ENCODE assay signal across 9 mouse cellular contexts in genomic region chr12:119981731-119982130, GRCm38 (mm10). TPM values are rescaled to one million over a fixed set of nuclear protein-coding genes. Genes with fewer than 3 reads are reported as not detected.
A peak's percentile ranks its signal among the peaks of the same experiment; 100 is the strongest.
DNase-seq lines count a peak whose midpoint lies in the region; ATAC-seq and TF ChIP-seq lines count a peak whose summit lies in the region.
"Had no signal": no experiment of that assay in that cellular context is flagged by ENCODE, and none has a peak within 500 bp of the region (broad histone marks: within the 10 kb centered on the region; RNA-seq: fewer than 3 reads in every experiment).

No protein-coding gene starts in this region.

- H3K9me3 ChIP-seq in liver, postnatal 0 days (ENCODE audit: low read length) = no peaks in the 10 kb centered on the region

- H3K4me1 ChIP-seq in liver, postnatal 0 days (ENCODE audit: insufficient read depth) = no peaks in the 10 kb centered on the region

- ATAC-seq in liver, postnatal 0 days = no peak

- no peak for TF ChIP-seq EP300 in liver, postnatal 0 days (IDR thresholded peaks at IDR 0.05; ENCODE audit: low read depth)

- H3K4me3 ChIP-seq in liver, postnatal 0 days (ENCODE audit: low read depth, low read length) = no peak overlapping the region

- H3K9ac ChIP-seq in liver, postnatal 0 days (replicated peaks) = no peak overlapping the region

- no peaks in the 10 kb centered on the region for H3K36me3 ChIP-seq in liver, postnatal 0 days (replicated peaks; ENCODE audit: insufficient read depth, low read length)

- no peak for TF ChIP-seq POLR2A in brain, embryonic 14.5 days (IDR thresholded peaks at IDR 0.05; ENCODE audit: borderline replicate concordance, extremely low read depth, insufficient read depth, insufficient read length, poor library complexity, severe bottlenecking)

- DNase-seq in adrenal gland, adult (ENCODE audit: inconsistent age in 2 of 2, low spot score in 1 of 2) = peak; percentile 14 to 67
- no peak for DNase-seq in adrenal gland, postnatal 25 days
- peak; percentile 15 for DNase-seq in liver, postnatal 0 days
- DNase-seq in liver = no peak
- peak; percentile 86 for DNase-seq in brain, embryonic 14.5 days (ENCODE audit: low read depth)
- peak; percentile 18 to 85 for DNase-seq in frontal cortex, adult 2 months (ENCODE audit: extremely low spot score in 1 of 2, low spot score in 1 of 2)
- DNase-seq in left cerebral cortex, postnatal 10 days (ENCODE audit: extremely low spot score in 1 of 2, low spot score in 2 of 2) = peak; percentile 20 to 60
- DNase-seq in right cerebral cortex, adult 2 months (ENCODE audit: low spot score in 2 of 2) = peak; percentile 42 to 70

- no peak overlapping the region for H3K27ac ChIP-seq in liver, postnatal 0 days (ENCODE audit: low read depth)
- H3K27ac ChIP-seq: macrophage had no signal

- WGBS in liver, postnatal 0 days (ENCODE audit: insufficient replicate concordance) = 0% methylated on average over 2 of the region's 2 CpGs

- TF ChIP-seq CTCF in liver, postnatal 0 days (IDR thresholded peaks at IDR 0.05; ENCODE audit: low read depth) = peak; percentile 73
- TF ChIP-seq CTCF in brain, embryonic 14.5 days (IDR thresholded peaks at IDR 0.05; ENCODE audit: borderline replicate concordance, extremely low read depth, insufficient read depth, insufficient read length) = peak; percentile 67; the same call in 1 of the 2 replicates

- H3K4me2 ChIP-seq in liver, postnatal 0 days (ENCODE audit: low read depth, low read length) = no peak overlapping the region

- no peaks in the 10 kb centered on the region for H3K27me3 ChIP-seq in liver, postnatal 0 days (ENCODE audit: insufficient read depth, low read length)

- intact Hi-C loops in left cerebral cortex, postnatal 10 days (cut with DNase I) = loop anchor here (5.0 kb wide), 3 partner anchors 554 to 1054 kb away; no protein-coding TSS in a partner anchor

RNA-seq across cellular contexts. Expression of gene Tmem196, which starts 36.1 kb away (rescaled TPM):
- 4.1 and 5.2 TPM in 2 replicates for total RNA-seq in adrenal gland, postnatal 25 days (2021)
- not detected in 2 replicates for polyA plus RNA-seq in liver, postnatal 0 days (2015; fragmentation: Nextera tagmentation; extraction: Ambion mirVana)
- 2.8 and 4.8 TPM in 2 replicates for polyA plus RNA-seq in brain, embryonic 14.5 days (2012; rRNA removed)
- 17.6 and 18.2 TPM in 2 replicates for polyA plus RNA-seq in frontal cortex, adult 2 months (2012; rRNA removed)
- total RNA-seq in left cerebral cortex, postnatal 10 days (2021) = 10 to 100 TPM; 24.4 to 26.2 TPM
- polyA plus RNA-seq: macrophage had no signal

Comparison
In these comparisons a context has a peak if more than half of its experiments do, and no peak if none do; other contexts are left out.
1. DNase-seq: peak in adrenal gland, adult (2 of 2), liver, postnatal 0 days (single experiment), brain, embryonic 14.5 days (single experiment), frontal cortex, adult 2 months (2 of 2), left cerebral cortex, postnatal 10 days (2 of 2) and right cerebral cortex, adult 2 months (2 of 2); none in adrenal gland, postnatal 25 days (single experiment) and liver (single experiment).